Mouse (Mus musculus): Measurements from ENCODE around the gene Tbl2. TPM values are rescaled to one million over a fixed set of nuclear protein-coding genes. Genes with fewer than 3 reads are reported as not detected.

Gene Tbl2
- total RNA-seq (2021) = 10 to 100 TPM; 11.9 to 13.3 TPM
- long read RNA-seq, experiment 1, full-length matches to known transcripts = 6 of 12 reads
- long read RNA-seq, experiment 1, partial matches to known transcripts = 4 of 12 reads
- long read RNA-seq, experiment 1, other reads (novel, unspliced or antisense) = 2 of 12 reads
- long read RNA-seq, experiment 2, full-length matches to known transcripts = 5 of 12 reads
- long read RNA-seq, experiment 2, partial matches to known transcripts = 3 of 12 reads
- long read RNA-seq, experiment 2, other reads (novel, unspliced or antisense) = 4 of 12 reads

DNA sequence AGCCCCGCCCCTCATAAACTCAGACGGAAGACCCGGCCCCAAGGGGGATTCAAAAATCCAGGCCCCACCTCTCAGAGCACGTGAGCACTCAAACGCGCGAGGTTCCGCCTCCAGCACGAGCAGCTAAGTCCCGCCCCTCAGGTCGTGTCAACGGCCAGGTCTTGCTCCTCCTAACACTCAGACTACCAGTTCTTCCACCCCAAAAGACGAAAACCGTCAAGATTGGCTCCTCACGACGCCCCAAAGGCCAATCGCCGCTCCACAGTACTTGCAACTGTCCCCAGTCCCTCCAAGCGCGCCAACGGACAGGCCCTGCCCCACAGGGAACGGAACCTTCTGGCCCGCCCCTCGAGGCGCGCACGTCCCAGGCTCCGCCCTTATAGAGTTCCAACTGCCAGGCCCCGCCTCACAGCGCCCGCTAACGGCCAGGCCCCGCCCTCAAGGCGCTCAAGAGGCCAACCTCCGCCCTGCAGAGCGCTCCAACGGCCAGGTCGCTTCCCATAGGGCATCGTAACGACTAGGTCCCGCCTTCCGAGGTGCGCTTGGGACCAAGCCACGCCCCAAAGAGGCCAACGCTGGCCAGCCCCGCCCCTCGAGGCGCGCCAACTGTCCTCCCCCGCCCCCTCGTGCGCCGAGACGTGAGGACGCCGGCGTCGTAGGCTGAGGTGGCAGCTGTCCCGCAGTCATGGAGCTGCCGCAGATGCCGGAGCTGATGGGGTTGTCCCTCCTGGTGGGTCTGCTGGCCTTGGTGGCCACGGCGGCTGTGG is at the start of gene Tbl2:
Gene Tbl2 (plus strand): TSS at position 605 of the 767 bp plus-strand sequence.
- intact Hi-C loops (cut with DNase I; ENCODE audit: low total_unique reads) = no loop called here
- peak; percentile 99 for DNase-seq

DNA sequence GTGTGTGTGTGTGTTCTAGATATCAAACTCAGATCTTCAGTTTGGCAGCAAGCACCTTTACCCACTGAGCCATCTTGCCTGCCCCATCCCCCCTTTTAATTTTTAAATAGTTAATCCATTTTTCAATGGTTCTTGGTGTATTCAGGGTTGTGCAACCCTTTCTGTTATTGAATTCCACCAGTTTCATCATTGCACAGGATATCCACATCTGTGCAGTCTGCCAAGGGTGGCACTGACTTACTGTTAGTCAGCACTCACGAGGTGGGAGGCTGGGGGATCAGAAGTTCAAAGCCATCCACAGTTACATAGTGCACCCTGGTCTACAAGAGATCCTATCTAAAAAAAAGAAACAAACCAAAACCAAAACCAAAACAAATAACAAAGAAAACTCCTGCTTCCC is 48.5 kb upstream of the Tbl2 start:
- intact Hi-C loops (cut with DNase I; ENCODE audit: low total_unique reads) = no loop called here
- no peak for DNase-seq

GRCm38 (mm10) chr5:135103999-135104660 is 45.3 kb upstream of the Tbl2 start:
- no peak for DNase-seq
- intact Hi-C loops (cut with DNase I; ENCODE audit: low total_unique reads) = no loop called here

DNA sequence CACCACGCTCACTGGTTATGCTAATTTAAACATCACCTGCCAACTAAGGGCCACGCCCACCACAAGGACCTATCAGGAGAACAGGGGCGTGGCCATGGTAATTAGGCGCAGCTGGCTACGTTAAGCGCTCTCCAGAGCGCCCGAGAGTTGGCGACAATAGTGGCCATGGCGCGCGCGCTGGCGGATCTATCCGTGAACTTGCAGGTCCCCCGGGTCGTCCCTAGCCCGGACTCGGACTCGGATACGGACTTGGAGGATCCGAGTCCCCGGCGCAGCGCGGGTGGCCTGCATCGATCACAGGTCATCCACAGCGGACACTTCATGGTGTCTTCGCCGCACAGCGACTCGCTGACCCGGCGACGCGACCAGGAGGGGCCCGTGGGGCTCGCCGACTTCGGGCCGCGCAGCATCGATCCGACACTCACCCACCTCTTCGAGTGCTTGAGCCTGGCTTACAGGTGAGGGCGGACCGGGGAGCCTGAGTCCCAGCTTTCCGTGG is 42.6 kb upstream of the Tbl2 start:
- DNase-seq = peak; percentile 85
- intact Hi-C loops (cut with DNase I; ENCODE audit: low total_unique reads) = no loop called here

DNA sequence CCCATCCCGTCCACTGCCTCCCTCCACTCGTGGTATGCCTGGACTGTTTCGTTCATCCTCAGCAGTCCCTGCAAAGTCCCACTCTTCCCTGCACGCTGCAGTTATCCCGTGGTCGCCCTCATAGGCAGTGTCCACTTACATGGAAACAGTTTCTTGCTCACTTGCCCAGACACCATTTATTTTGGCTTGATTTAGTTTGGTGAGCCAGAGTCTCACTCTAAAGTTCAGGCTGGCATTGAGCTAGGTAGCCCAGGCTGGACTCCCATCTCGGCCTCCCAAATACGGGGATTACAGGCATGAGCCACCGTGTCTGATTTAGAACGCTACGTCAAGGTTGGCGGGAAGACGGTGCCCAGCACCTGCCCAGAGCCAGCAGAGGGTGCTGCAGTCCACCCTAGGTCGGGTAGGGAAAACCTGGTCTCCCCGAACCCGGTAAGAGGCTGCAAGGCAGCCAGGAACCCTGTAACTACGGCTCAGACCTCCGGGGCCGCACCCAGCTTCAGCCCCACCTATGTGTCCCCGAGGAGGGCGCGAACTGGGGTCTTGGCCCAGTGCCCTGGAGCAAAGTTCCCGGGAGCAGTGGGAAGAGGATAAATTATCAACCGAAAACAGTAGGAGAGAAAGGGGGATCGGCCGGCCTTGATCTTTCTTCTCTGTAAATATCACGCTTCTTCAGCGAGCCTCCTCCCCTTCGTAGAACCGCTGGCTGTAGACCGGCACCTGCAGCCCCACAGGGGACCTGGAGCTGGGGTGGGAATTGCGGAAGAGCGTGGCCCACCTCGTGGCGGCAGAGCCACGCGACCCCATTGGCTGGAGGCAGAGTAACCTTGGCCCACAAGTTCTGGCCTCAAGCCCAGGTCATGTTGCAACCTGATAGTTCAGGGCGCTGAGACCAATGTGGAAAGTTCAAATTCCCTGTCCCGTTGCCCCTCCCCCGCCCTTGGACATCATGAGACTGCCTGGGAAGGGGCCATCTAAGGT is 41.6 kb upstream of the Tbl2 start:
- DNase-seq = peak; percentile 86
- intact Hi-C loops (cut with DNase I; ENCODE audit: low total_unique reads) = no loop called here

DNA sequence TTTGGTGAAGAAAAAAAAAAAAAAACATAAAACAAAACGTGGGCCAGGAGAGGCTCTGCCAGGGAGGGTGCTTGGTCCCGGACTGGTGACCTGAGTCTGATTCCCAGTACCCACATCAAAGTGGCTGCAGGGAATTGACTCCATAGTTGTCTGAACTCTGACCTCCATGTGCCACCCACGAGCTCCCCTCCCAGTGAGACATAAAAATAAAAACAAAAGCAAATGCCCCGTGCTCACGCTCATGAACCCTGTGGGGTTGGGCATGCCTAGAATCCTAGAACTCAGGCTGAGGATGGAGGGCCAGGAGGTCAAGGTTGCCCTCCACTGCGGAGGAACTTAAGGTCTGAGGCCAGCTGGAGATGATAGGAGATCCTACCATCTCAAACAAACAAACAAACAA is 40.4 kb upstream of the Tbl2 start:
- no peak for DNase-seq
- intact Hi-C loops (cut with DNase I; ENCODE audit: low total_unique reads) = no loop called here

DNA sequence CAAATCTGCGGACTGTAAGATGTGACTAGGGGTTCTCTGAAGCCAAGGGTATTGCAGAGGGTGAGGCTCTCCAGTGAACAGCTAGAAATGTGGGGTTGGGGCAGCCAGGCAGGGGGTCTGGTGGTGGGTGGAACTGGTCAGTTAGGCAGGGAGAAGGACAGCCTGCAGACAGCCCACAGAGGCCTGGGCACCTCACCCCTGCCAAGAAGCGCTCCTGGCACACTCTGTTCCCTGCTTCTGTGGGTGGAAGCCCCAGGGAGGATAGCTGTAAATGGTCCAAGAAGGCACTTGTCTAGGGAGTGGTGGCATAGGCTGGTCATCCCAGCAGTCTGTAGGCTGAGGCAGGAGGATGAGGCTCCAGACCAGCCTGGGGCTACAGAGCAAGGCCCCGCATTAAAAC is 40.0 kb upstream of the Tbl2 start:
- intact Hi-C loops (cut with DNase I; ENCODE audit: low total_unique reads) = no loop called here
- DNase-seq = no peak

GRCm38 (mm10) chr5:135109976-135110375 is 39.5 kb upstream of the Tbl2 start:
- DNase-seq = no peak
- intact Hi-C loops (cut with DNase I; ENCODE audit: low total_unique reads) = loop anchor here (10.0 kb wide), 1 partner anchor 175 kb away; no protein-coding TSS in a partner anchor

GRCm38 (mm10) chr5:135113782-135114181 is 35.7 kb upstream of the Tbl2 start:
- no peak for DNase-seq
- intact Hi-C loops (cut with DNase I; ENCODE audit: low total_unique reads) = loop anchor here (10.0 kb wide), 1 partner anchor 171 kb away; no protein-coding TSS in a partner anchor

- intact Hi-C loops (cut with DNase I; ENCODE audit: low total_unique reads) = loop anchor here (5.0 to 10.0 kb wide), 2 partner anchors 77 to 170 kb away; no protein-coding TSS in a partner anchor
- no peak for DNase-seq
These were observed 34.2 kb upstream of the Tbl2 start for GRCm38 (mm10) chr5:135115241-135115640.

GRCm38 (mm10) chr5:135118589-135119081 is 30.8 kb upstream of the Tbl2 start:
- intact Hi-C loops (cut with DNase I; ENCODE audit: low total_unique reads) = loop anchor here (5.0 to 10.0 kb wide), 2 partner anchors 74 to 166 kb away; no protein-coding TSS in a partner anchor
- DNase-seq = peak; percentile 63

GRCm38 (mm10) chr5:135120753-135121152 is 28.7 kb upstream of the Tbl2 start:
- intact Hi-C loops (cut with DNase I; ENCODE audit: low total_unique reads) = no loop called here
- no peak for DNase-seq

GRCm38 (mm10) chr5:135126121-135126520 is 23.3 kb upstream of the Tbl2 start:
- intact Hi-C loops (cut with DNase I; ENCODE audit: low total_unique reads) = no loop called here

DNA sequence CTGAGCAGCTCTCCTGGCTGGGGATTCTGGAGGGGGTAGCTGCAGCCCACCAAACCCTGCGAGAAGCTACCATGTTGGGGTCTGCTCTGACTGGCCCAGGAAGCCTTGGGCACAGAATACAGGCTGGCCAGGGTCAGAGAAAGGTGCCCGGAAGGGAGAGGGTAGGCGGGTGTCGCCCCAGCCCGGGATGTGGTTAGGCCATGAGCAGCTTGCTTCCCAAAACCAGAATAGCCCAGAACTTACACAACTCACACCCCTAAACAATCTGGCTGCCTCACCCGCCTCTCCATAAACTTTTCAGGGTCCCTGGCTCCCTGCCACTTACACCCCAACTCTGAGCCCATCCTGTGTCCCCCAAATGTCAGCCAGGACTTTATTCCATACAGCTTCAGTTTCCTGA is 21.8 kb upstream of the Tbl2 start:
- intact Hi-C loops (cut with DNase I; ENCODE audit: low total_unique reads) = no loop called here
- DNase-seq = no peak

More at GRCm38 (mm10) chr5:135126121-135126520, 23.3 kb upstream of the Tbl2 start:
- DNase-seq = no peak

DNA sequence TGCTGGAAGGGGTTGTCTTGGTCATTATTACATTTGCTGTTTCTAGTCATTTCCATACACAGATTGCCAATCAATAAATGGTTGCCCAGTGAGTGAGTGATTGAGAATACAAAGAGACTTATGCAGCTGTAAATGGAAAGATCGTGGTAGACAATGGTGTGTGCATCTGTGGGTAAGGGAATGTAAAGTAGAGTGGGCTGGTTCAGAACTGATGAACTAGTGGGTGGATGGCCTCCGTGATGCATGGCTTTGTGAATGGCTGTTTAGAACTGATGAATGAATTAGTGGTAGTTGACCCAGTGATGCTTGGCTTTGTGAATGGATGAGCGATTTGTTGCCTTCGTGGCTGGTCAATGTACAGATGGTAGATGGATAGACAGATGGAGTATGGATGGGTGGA is 19.7 kb upstream of the Tbl2 start:
- DNase-seq = no peak
- intact Hi-C loops (cut with DNase I; ENCODE audit: low total_unique reads) = no loop called here

GRCm38 (mm10) chr5:135133736-135134405 is 15.6 kb upstream of the Tbl2 start:
- DNase-seq = no peak
- intact Hi-C loops (cut with DNase I; ENCODE audit: low total_unique reads) = no loop called here

GRCm38 (mm10) chr5:135134534-135134933 is 14.9 kb upstream of the Tbl2 start:
- DNase-seq = peak; percentile 29

DNA sequence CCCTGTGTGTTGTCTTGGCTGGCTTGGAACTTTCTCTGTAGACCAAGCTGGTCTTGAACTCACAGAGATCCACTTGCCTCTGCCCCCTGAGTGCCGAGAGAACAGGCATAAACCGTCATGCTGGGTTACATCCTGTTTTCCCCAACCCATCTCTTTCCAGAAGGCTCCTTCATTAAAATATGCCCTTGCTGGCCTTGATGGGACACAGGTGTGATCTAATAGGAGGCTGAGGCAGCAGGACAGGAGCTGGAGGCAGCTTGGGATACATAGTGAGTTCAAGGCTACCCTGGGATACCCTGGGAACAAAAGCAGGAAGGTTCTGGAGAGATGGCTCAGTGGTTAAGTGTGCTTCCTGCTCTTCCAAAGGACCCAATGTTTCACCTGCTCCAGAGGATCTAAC is 9.6 kb upstream of the Tbl2 start:
- no peak for DNase-seq
- intact Hi-C loops (cut with DNase I; ENCODE audit: low total_unique reads) = no loop called here

More at GRCm38 (mm10) chr5:135134534-135134933, 14.9 kb upstream of the Tbl2 start:
- intact Hi-C loops (cut with DNase I; ENCODE audit: low total_unique reads) = no loop called here

All from gastrocnemius, postnatal 14 days (tissue).